Mouse (Mus musculus) ES-Bruce4 (cell line): ENCODE results near the gene Prl8a2. TPM values are rescaled to one million over a fixed set of nuclear protein-coding genes. Genes with fewer than 3 reads are reported as not detected.

Experiments used
- H3K27ac ChIP-seq: 2 replicates; pipeline ENCODE4 v1.5.1; 2012; ENCODE audit warnings: low read length, inconsistent platforms; ENCODE audit not compliant: insufficient read depth
- H3K27me3 ChIP-seq: 2 replicates; pipeline ENCODE4 v1.6.1; 2012; ENCODE audit warnings: mild to moderate bottlenecking, low read length, inconsistent platforms; ENCODE audit not compliant: control insufficient read depth, poor library complexity, insufficient read depth, severe bottlenecking
- H3K36me3 ChIP-seq: 2 replicates; pipeline ENCODE4 v1.6.1; 2012; ENCODE audit warnings: inconsistent platforms, mild to moderate bottlenecking, low read length, moderate library complexity; ENCODE audit not compliant: control insufficient read depth, poor library complexity, insufficient read depth, severe bottlenecking
- H3K4me1 ChIP-seq: one replicate; pipeline ENCODE4 v1.8.1; 2011; ENCODE audit warnings: low read length; ENCODE audit not compliant: control insufficient read depth, insufficient read depth
- H3K4me3 ChIP-seq: 2 replicates; pipeline ENCODE4 v1.5.1; 2011; ENCODE audit warnings: low read depth, mild to moderate bottlenecking, low read length
- H3K9ac ChIP-seq: 2 replicates; pipeline ENCODE4 v1.6.1; 2012; ENCODE audit warnings: low read depth, mild to moderate bottlenecking, inconsistent platforms; ENCODE audit not compliant: poor library complexity, severe bottlenecking
- H3K9me3 ChIP-seq: replicated peaks from 2 replicates; pipeline ENCODE4 v1.6.1; 2012; ENCODE audit warnings: mild to moderate bottlenecking, low read length, inconsistent platforms; ENCODE audit not compliant: control insufficient read depth, poor library complexity, insufficient read depth, severe bottlenecking
- CTCF ChIP-seq: IDR thresholded peaks from one replicate; pipeline ENCODE4 v1.8.1; 2011; ENCODE audit warnings: low read depth, low read length
- EP300 ChIP-seq: IDR thresholded peaks from 2 replicates; pipeline ENCODE4 v1.6.1; 2011; ENCODE audit warnings: low read depth, low read length; ENCODE audit not compliant: insufficient read depth
- POLR2A ChIP-seq: IDR thresholded peaks from one replicate; pipeline ENCODE4 v1.8.1; 2011; ENCODE audit warnings: low read length; ENCODE audit not compliant: insufficient read depth
- polyA plus RNA-seq: library from polyadenylated mRNA; stranded (reverse); fragments of >200 nt; gene quantifications from 2 replicates; pipeline ENCODE4 v1.2.4, GENCODE M21; 2011; ENCODE audit warnings: low read depth; ENCODE audit not compliant: missing spikeins, insufficient read depth, insufficient read length

Prl8a2 gene
- polyA plus RNA-seq = 1.0 and 2.0 TPM in 2 replicates

DNA sequence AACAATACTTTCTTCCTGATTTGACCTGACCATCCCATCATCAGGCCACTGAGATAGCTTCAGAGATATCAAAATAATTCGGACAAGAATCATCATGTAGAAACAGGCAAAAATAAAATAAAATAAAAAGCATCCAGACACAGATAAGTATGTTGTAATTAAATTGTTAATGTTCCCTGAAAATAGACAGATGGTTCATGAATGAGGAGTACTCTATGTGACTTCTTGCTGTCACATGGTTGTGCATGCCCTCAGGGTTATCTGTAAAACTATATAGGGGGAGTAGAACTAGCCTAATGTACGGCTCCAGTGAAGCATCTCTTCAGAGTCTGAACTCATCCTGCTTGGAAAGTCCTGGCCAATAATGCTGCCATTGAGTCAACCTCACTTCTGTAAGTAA, at the start of gene Prl8a2:
Gene Prl8a2 (plus strand): TSS at position 301 of the 400 bp plus-strand sequence.
- Histone ChIP-seq H3K27ac (no peak within 1 kb of the TSS), H3K27me3 (no peaks in the 10 kb centered on the region), H3K4me3 (no peak within 1 kb of the TSS), H3K9ac (no peak within 1 kb of the TSS), H3K4me1 (no peaks in the 10 kb centered on the region), H3K9me3 (no peaks in the 10 kb centered on the region), H3K36me3 (no peaks in the 10 kb centered on the region)
- no peak for TF ChIP-seq POLR2A
- TF ChIP-seq CTCF = no peak
- no peak for TF ChIP-seq EP300

DNA sequence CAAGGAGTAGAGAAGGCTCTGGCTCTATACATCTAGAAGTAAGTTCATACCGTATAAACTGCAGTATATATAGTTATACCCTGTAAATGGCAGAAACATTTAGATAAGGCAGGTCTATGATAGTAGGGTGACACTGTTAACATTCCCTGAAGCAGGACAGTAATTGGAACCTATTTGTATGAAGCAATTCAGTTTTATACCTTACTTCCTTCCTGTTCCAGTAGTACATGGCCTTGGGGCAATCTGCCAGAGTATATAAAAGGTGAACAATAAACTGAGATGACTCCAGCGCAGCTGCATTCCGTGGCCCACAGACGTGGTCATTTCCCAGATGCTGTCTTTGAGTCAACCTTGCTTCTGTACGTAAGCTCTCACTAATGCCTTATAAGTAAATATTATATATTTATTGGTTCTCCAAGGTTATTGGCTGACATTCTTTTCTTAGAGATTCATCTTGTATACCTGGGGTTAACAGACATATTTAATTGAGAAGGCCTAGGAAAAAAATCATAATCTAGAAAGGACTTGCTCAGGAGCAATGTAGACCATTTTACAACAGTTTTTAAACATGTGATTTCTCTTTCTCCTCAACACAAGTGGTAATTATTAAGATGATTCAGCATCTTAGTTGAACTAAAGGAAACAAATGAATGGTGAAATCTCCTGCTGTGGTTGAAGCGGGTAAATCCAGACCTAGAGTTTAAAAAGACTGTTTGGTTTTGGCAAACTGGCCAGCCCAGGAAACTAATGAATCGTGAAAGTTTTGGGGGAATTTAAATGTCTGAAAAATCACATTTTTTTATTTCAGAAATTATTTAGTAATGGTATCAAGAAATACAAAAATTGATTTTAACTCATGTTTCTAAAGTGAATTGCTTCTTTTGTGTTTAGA, 32.9 kb upstream of the Prl8a2 start, which contains the start of gene Prl6a1:
Gene Prl6a1 (plus strand): TSS at position 294 of the 892 bp plus-strand sequence.
- H3K36me3 ChIP-seq = no peaks in the 10 kb centered on the region
- H3K4me3 ChIP-seq = no peak within 1 kb of the TSS
- no peaks in the 10 kb centered on the region for H3K9me3 ChIP-seq
- no peak within 1 kb of the TSS for H3K9ac ChIP-seq
- H3K27me3 ChIP-seq = no peaks in the 10 kb centered on the region
- no peak within 1 kb of the TSS for H3K27ac ChIP-seq
- TF ChIP-seq EP300 = no peak
- H3K4me1 ChIP-seq = no peaks in the 10 kb centered on the region

DNA sequence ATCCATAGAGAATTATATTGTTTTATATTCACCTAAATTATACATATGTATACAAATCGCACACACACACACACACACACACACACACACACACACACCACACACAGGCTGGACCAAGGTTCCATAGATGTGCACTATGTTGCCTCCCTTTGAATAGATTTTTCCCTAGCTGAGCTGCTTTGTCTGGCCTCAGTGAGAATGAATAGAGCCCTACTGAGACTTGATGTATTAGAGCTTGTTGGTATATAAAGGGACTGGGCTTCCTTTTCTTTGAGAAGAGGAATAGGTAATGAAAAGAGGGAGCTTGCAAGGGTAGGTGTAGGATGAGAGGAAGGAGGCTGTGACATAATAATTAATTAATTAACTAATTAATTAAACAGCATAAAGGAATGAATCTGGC, 10.5 kb upstream of the Prl8a2 start:
- TF ChIP-seq EP300 = no peak
- TF ChIP-seq POLR2A = no peak
- no peak for TF ChIP-seq CTCF
- Histone ChIP-seq H3K27me3 (no peaks in the 10 kb centered on the region), H3K36me3 (no peaks in the 10 kb centered on the region), H3K4me1 (no peaks in the 10 kb centered on the region), H3K27ac (no peak overlapping the region), H3K9ac (no peak overlapping the region), H3K4me3 (no peak overlapping the region), H3K9me3 (no peaks in the 10 kb centered on the region)

DNA sequence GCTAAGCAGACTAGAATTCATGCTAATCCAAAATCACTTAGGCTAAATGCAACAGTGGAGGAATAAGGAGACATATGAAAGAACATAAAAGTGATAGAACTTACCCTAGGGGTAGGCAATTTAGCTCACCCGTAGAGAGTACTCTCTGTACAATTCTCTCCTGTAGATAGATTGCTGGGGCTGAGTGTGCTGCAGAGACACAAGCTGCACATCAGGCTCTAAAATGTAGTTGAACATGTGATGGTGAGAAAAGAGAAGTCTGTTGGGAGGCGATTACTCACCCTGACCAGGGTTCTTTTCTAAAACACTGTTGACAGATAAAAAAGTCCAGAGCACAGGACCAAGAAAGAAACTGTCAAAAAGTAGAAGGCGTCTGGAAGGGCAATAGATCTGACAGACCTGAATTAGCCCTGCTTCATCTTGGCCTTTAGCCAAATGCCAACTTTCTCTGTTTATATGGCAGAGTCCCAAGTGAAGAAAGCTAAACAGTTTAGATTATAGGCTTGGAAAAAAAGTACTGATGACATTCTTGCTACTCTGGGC, 2.7 kb upstream of the Prl8a2 start:
- Histone ChIP-seq H3K9ac (no peak overlapping the region), H3K27ac (no peak overlapping the region), H3K4me3 (no peak overlapping the region), H3K36me3 (no peaks in the 10 kb centered on the region), H3K4me1 (no peaks in the 10 kb centered on the region), H3K9me3 (no peaks in the 10 kb centered on the region), H3K27me3 (no peaks in the 10 kb centered on the region)
- TF ChIP-seq EP300 = no peak
- no peak for TF ChIP-seq POLR2A
- no peak for TF ChIP-seq CTCF

DNA sequence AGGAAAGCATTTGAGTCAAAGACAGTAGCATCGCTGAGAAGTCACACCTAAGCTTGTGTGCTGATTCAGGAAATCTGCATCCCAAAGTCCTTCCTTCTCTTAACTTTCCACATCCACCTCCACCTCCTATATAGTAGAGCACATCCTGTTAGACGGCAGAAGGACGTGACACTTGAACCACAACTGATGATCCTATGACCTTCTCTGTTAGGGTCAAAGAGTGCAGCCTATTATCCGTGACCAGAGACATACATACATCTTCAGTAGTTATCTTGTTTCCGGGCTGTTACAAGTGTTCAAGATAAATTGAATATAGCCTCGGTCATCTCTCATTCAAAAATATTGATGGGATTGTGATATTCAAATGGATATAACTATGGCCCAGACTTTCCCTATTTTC, 45.3 kb downstream of the Prl8a2 start, which contains the start of gene Prl2b1:
Gene Prl2b1 (minus strand): TSS at position 101 of the 400 bp plus-strand sequence.
- no peak within 1 kb of the TSS for H3K27ac ChIP-seq
- no peaks in the 10 kb centered on the region for H3K27me3 ChIP-seq
- H3K9me3 ChIP-seq = no peaks in the 10 kb centered on the region

DNA sequence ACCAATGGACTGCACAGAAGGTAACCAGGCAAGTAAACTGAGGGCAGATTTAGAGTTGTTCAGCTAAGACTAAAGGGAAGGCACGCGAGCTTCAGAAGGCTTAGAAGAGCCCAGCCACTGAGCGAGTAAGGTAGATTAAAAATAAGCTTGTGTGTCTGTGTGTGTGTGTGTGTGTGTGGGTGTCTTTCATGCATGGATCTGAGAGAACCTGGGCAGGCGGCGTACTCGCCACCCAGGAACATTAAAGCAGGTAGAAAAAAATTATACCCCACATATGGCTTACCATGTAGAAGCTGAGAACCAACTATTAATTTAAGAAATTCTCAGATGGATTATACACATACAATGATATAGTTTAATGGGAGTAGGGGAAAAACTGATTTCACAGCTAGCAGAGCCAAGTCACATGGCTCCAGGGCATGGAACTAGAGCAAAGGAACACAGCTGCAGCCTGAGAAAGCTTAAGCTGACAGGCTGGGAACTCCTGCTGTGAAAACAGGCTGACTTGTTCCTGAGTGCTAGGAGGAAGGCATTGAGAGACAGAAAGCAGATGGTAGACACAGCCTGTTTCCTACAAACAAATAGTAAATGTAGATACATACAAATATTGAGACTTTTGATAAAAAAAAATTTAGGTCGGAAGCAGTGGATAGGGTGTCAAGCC, 53.7 kb downstream of the Prl8a2 start:
- no peaks in the 10 kb centered on the region for H3K36me3 ChIP-seq
- no peak overlapping the region for H3K27ac ChIP-seq
- no peaks in the 10 kb centered on the region for H3K27me3 ChIP-seq
- no peak overlapping the region for H3K4me3 ChIP-seq
- H3K9me3 ChIP-seq = no peaks in the 10 kb centered on the region
- H3K4me1 ChIP-seq = no peaks in the 10 kb centered on the region
- TF ChIP-seq EP300 (no peak), CTCF (no peak), POLR2A (no peak)
- no peak overlapping the region for H3K9ac ChIP-seq

More for the DNA sequence above, 45.3 kb downstream of the Prl8a2 start, which contains the start of gene Prl2b1:
- Histone ChIP-seq H3K4me1 (no peaks in the 10 kb centered on the region), H3K36me3 (no peaks in the 10 kb centered on the region), H3K9ac (no peak within 1 kb of the TSS), H3K4me3 (no peak within 1 kb of the TSS)
- TF ChIP-seq POLR2A (no peak), CTCF (no peak), EP300 (no peak)

Other genes with a start within 250 kb of the Prl8a2 start
- not detected in 2 replicates for gene Prl3d2, start 224.0 kb upstream of the Prl8a2 start, polyA plus RNA-seq
- gene Prl3d3, start 188.9 kb upstream of the Prl8a2 start, polyA plus RNA-seq = not detected in 2 replicates
- not detected in 2 replicates for gene Prl3c1, start 149.0 kb upstream of the Prl8a2 start, polyA plus RNA-seq
- 6.4 and 13.7 TPM in 2 replicates for gene Prl3b1, start 103.8 kb upstream of the Prl8a2 start, polyA plus RNA-seq
- not detected in 2 replicates for gene Prl3a1, start 86.2 kb upstream of the Prl8a2 start, polyA plus RNA-seq
- gene Prl6a1, start 33.0 kb upstream of the Prl8a2 start, polyA plus RNA-seq = not detected in 2 replicates
- gene Prl2b1, start 45.2 kb downstream of the Prl8a2 start, polyA plus RNA-seq = 3.6 and 11.0 TPM in 2 replicates
- gene Prl8a6, start 93.0 kb downstream of the Prl8a2 start, polyA plus RNA-seq = 1.2 TPM in 1 of 2 replicates, not detected in the other
- gene Prl8a8, start 167.5 kb downstream of the Prl8a2 start, polyA plus RNA-seq = 1.8 and 1.9 TPM in 2 replicates
- gene Prl8a9, start 218.9 kb downstream of the Prl8a2 start, polyA plus RNA-seq = 5.0 and 10.1 TPM in 2 replicates
- not detected in 2 replicates for gene Prl8a1, start 236.5 kb downstream of the Prl8a2 start, polyA plus RNA-seq